Mouse (Mus musculus): ENCODE measurements around the gene Spg7. TPM values are rescaled to one million over a fixed set of nuclear protein-coding genes. Genes with fewer than 3 reads are reported as not detected.

Gene Spg7
- total and polyA plus RNA-seq, 3 experiments: 20.8 to 35.2 (median 26.1) TPM

DNA sequence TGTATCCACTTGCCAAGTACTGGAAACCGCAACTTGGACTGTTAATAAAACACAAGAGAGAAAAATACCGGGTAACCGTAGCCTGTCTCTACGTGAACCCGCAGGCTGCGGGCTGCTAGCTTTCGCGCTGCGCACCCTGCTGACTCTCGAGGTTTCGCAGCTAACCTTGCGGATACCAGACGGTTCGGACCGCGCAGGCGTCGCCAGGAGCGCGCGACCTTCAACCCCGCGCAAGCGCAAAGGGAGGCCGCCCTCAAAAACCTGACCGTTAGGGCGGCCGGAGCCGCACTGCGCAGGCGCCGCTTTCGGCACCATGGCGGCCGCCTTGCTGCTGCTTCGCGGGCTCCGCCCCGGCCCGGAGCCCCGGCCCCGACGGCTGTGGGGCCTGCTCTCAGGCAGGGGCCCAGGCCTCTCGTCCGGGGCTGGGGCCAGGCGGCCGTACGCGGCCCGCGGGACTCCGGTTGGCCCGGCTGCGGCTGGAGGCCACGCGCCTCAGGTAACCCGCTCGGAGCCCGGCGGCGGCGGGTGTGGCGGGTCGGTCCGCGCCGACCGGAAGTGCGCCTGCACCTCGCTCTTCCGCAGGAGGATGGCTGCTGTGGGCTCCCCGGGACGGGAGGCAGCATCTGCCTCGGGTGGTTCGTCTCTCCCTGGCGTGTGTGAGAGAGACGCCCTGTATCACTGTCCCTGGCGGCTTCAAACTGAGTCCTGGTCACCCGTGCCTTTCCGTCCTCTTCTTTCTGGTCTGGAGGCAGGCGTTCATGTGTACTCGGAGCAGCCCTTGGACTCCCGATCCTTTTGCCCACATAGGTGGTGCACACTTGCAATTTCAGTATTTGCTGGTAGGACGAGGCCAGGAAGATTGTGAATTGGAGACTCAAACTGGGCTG is 2.7 kb downstream of the Spg7 start (continued):
- TF ChIP-seq CHD1 (IDR thresholded peaks at IDR 0.05; ENCODE audit: low read depth, low read length): no peak

DNA sequence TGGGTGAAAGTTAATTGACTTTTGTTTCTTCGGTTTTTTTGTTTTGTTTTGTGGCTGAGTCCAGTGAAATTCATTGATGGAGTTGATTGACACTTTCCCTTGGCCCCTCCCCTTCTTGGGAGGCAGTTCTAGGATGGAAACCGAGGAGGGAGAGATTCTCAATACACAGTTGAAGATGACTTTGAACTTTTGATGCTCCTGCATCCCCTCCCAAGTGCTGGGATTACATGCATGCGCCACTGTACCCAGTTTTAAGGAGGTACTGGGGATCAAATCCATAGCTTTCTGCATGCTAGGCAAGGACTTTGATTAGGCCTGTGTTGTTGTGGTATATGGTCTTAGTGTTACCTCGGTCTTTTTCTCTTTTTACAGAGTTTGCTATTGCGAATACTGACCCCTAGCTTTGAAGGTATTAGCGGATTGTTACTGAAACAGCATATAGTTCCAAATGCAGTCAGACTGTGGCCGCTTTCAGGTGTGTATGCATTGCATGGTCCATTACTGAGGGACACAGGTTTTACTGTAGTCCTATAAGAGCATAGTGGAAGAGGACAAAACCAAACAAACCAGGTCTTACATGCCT is 3.5 kb downstream of the Spg7 start:
- H3K36me3 ChIP-seq (replicated peaks in 1 of 2; ENCODE audit: control insufficient read depth in 1 of 2, insufficient read depth in 1 of 2, low read length in 1 of 2): peaks cover 2 to 33% of the 10 kb centered on the region in 2 experiments
- H3K4me2 ChIP-seq (ENCODE audit: insufficient read depth, low read depth, poor library complexity, severe bottlenecking): peak overlapping the region; percentile 85
- DNase-seq (ENCODE audit: extremely low read depth): peak; percentile 58
- peak overlapping the region; percentile 62; the same call in 1 of the 2 replicates for H3K27ac ChIP-seq (ENCODE audit: insufficient read depth, low read depth)
- in situ Hi-C loops (cut with MboI; ENCODE audit: low pct_ligation_motif_present, low pct_unique_long_range_greater_than_20kb, low sequenced_read_pairs) (no loop called here), dilution Hi-C loops (cut with MboI; ENCODE audit: extremely low pct_ligation_motif_present, extremely low pct_unique_long_range_greater_than_20kb, low sequenced_read_pairs) (no loop called here)
- peaks cover 7 to 26% of the 10 kb centered on the region in 2 experiments for H3K4me1 ChIP-seq (ENCODE audit: control insufficient read depth in 1 of 2, insufficient read depth in 2 of 2)
- TF ChIP-seq USF1 (IDR thresholded peaks at IDR 0.05; ENCODE audit: low read depth, low read length) (no peak), SMC3 (IDR thresholded peaks at IDR 0.05; ENCODE audit: low read depth, low read length) (peak; percentile 38; the same call in 1 of the 2 replicates), CHD1 (IDR thresholded peaks at IDR 0.05; ENCODE audit: low read depth, low read length) (peak; percentile 76; the same call in 1 of the 2 replicates), HCFC1 (IDR thresholded peaks at IDR 0.05; ENCODE audit: low read depth, low read length) (0 out of 2 replicates have a peak, but pooled peaks have one; percentile 2), TBP (conservative IDR thresholded peaks at IDR 0.05; ENCODE audit: low read depth, low read length) (no peak), MAX (IDR thresholded peaks at IDR 0.05; ENCODE audit: low read length) (0 out of 2 replicates have a peak, but pooled peaks have one; percentile 22), E2F4 (IDR thresholded peaks at IDR 0.05; ENCODE audit: insufficient replicate concordance, low read depth, low read length) (0 out of 2 replicates have a peak, but pooled peaks have one; percentile 22), CTCF (conservative IDR thresholded peaks at IDR 0.05 in 1 of 2, IDR thresholded peaks at IDR 0.05 in 1 of 2; ENCODE audit: low read depth in 2 of 2, low read length in 2 of 2) (peak in 1 of 2 experiments; percentile 53; a peak in 2 of 4 replicates), RAD21 (IDR thresholded peaks at IDR 0.05; ENCODE audit: low read depth, low read length) (peak; percentile 34)
- peak overlapping the region; percentile 82 to 98 (median 98) for H3K4me3 ChIP-seq (replicated peaks in 1 of 3; ENCODE audit: low read depth in 2 of 3, low read length in 2 of 3, poor library complexity in 1 of 3)
- H3K79me2 ChIP-seq (replicated peaks; ENCODE audit: control insufficient read depth, extremely low read depth, insufficient read depth, poor library complexity, severe bottlenecking): peaks cover 11% of the 10 kb centered on the region
- H3K9me3 ChIP-seq (replicated peaks; ENCODE audit: low read length): no peaks in the 10 kb centered on the region
- no peaks in the 10 kb centered on the region for H3K27me3 ChIP-seq (replicated peaks)
- peak overlapping the region; percentile 84 for H3K9ac ChIP-seq (ENCODE audit: insufficient read depth, low read depth)

DNA sequence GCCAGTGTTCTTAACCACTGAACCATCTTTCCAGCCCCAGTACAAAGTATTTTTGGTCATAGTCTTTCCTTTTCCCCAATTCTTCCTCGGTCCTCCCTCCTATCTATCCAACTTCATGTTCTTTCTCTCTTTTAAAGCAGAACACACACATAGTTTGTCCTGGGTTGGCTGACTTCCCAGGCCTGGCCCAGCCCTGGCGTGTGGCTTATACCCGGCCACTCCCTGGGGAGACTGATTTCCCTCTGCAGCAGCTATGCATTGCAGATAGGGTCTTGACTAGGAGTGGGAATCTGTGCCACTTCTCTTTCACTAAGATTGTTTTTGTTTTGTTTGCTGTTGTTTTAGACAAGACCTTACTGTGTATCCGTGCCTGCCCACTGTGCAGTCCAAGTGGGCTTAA is 8.4 kb downstream of the Spg7 start:
- H3K27me3 ChIP-seq (replicated peaks): no peaks in the 10 kb centered on the region
- peaks cover 7% of the 10 kb centered on the region for H3K79me2 ChIP-seq (replicated peaks; ENCODE audit: control insufficient read depth, extremely low read depth, insufficient read depth, poor library complexity, severe bottlenecking)
- no peak overlapping the region for H3K4me3 ChIP-seq (replicated peaks in 1 of 3; ENCODE audit: low read depth in 2 of 3, low read length in 2 of 3, poor library complexity in 1 of 3)
- in situ Hi-C loops (cut with MboI; ENCODE audit: low pct_ligation_motif_present, low pct_unique_long_range_greater_than_20kb, low sequenced_read_pairs): no loop called here
- H3K9ac ChIP-seq (ENCODE audit: insufficient read depth, low read depth): no peak overlapping the region
- H3K9me3 ChIP-seq (replicated peaks; ENCODE audit: low read length): no peaks in the 10 kb centered on the region
- no peak overlapping the region for H3K27ac ChIP-seq (ENCODE audit: insufficient read depth, low read depth)
- dilution Hi-C loops (cut with MboI; ENCODE audit: extremely low pct_ligation_motif_present, extremely low pct_unique_long_range_greater_than_20kb, low sequenced_read_pairs): no loop called here
- H3K4me2 ChIP-seq (ENCODE audit: insufficient read depth, low read depth, poor library complexity, severe bottlenecking): no peak overlapping the region
- no peak for DNase-seq (ENCODE audit: extremely low read depth)
- peaks cover 28 to 77% of the 10 kb centered on the region in 2 experiments for H3K36me3 ChIP-seq (replicated peaks in 1 of 2; ENCODE audit: control insufficient read depth in 1 of 2, insufficient read depth in 1 of 2, low read length in 1 of 2)
- TF ChIP-seq ZNF384 (IDR thresholded peaks at IDR 0.05; ENCODE audit: low read depth, low read length) (no peak), MAZ (IDR thresholded peaks at IDR 0.05; ENCODE audit: low read depth, low read length) (no peak), EP300 (IDR thresholded peaks at IDR 0.05; ENCODE audit: low read length) (no peak), CTCF (conservative IDR thresholded peaks at IDR 0.05 in 1 of 2, IDR thresholded peaks at IDR 0.05 in 1 of 2; ENCODE audit: low read depth in 2 of 2, low read length in 2 of 2) (no peak), JUND (conservative IDR thresholded peaks at IDR 0.05; ENCODE audit: low read depth, low read length) (no peak), E2F4 (IDR thresholded peaks at IDR 0.05; ENCODE audit: insufficient replicate concordance, low read depth, low read length) (no peak), POLR2AphosphoS2 (IDR thresholded peaks at IDR 0.05; ENCODE audit: low read depth, low read length) (no peak), RCOR1 (conservative IDR thresholded peaks at IDR 0.05; ENCODE audit: low read depth, low read length) (no peak), CHD2 (IDR thresholded peaks at IDR 0.05; ENCODE audit: low read length) (no peak), GABPA (IDR thresholded peaks at IDR 0.05; ENCODE audit: insufficient replicate concordance, low read depth, low read length) (no peak), ELF1 (IDR thresholded peaks at IDR 0.05; ENCODE audit: low read depth, low read length) (no peak), MXI1 (IDR thresholded peaks at IDR 0.05; ENCODE audit: low read depth, low read length) (no peak)
- peaks cover 5 to 16% of the 10 kb centered on the region in 2 experiments for H3K4me1 ChIP-seq (ENCODE audit: control insufficient read depth in 1 of 2, insufficient read depth in 2 of 2)

Data from CH12.LX (cell line).